Mouse (Mus musculus): Measurements from ENCODE around the gene Ankrd9.

DNA sequence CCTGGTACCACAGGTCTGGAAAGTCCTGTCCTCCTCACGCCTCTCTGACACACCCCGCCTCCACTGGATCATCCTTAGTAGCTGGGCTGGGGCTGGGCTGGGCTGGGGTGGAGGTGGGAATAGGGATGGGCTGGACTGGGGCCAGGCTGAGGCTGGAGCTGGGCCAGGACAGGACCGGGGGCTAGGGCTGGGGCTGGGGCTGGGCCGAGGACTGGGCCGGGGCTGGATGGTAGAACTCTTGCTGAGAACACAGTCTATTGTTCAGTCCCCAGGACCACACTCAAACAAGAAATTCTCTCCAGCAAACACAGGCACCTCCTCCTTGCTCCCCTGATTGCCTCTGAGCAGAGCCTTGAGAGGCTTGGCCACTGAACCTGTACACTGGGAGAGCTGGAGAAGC lies 27.5 kb upstream of the Ankrd9 start:
- no peak for TF ChIP-seq SMC3 (IDR thresholded peaks at IDR 0.05; ENCODE audit: low read depth, low read length)
- TF ChIP-seq UBTF (IDR thresholded peaks at IDR 0.05; ENCODE audit: borderline replicate concordance, insufficient read depth, low read depth, low read length): no peak
- no peak for TF ChIP-seq TBP (IDR thresholded peaks at IDR 0.05; ENCODE audit: low read depth, low read length)
- no peak for TF ChIP-seq RCOR1 (IDR thresholded peaks at IDR 0.05; ENCODE audit: low read depth, low read length)
- TF ChIP-seq MAZ (IDR thresholded peaks at IDR 0.05; ENCODE audit: low read depth, low read length): no peak
- no peak for TF ChIP-seq CTCF (IDR thresholded peaks at IDR 0.05 in 2 of 3, conservative IDR thresholded peaks at IDR 0.05 in 1 of 3; ENCODE audit: control insufficient read depth in 1 of 3, insufficient read depth in 1 of 3, low read depth in 2 of 3, low read length in 3 of 3, poor library complexity in 1 of 3, severe bottlenecking in 1 of 3)
